Mouse (Mus musculus): ENCODE measurements around the gene Arel1. TPM values are rescaled to one million over a fixed set of nuclear protein-coding genes. Genes with fewer than 3 reads are reported as not detected.
A peak's percentile ranks its signal among the peaks of the same experiment; 100 is the strongest.

Arel1 gene
- polyA plus RNA-seq, 1 experiment from 2014 or later: 32.6 TPM

DNA sequence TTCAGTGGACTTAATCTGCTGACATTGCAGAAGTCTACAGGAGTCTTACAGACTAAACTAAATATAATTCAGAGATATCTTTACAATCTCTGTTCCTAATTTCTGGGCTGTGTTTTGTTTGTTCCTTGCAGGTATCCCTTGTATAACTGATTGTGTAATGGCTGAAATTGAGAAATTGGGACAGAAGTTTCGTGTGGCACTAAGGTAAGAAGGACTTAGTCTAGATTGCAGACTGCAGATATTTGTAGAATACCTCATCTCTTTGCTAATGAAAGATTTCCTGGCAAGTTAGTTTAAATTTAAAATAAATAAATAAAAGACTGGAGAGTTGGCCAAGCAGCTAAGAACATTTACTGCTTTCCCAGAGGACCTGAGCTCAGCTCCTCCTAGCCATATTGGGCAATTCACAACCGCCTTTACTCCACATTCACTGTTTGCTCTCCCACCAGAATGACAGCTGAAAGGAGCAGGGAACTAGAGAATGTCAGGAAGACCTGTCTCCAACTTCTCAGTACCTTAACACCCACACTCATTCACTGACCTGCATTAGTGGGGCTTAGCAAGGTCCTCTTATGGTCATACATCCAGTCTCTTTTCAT lies 8.7 kb upstream of the Arel1 start:
- ATAC-seq (ENCODE audit: low FRiP score): no peak
- H3K4me3 ChIP-seq: no peak overlapping the region
- no peaks in the 10 kb centered on the region for H3K4me1 ChIP-seq (replicated peaks)
- WGBS: 92% methylated on average over 2 of the region's 2 CpGs
- H3K36me3 ChIP-seq: peaks cover 89% of the 10 kb centered on the region
- H3K9me3 ChIP-seq: no peaks in the 10 kb centered on the region
- H3K9ac ChIP-seq: no peak overlapping the region
- no peak overlapping the region for H3K27ac ChIP-seq
- no peaks in the 10 kb centered on the region for H3K27me3 ChIP-seq
- H3K4me2 ChIP-seq: no peak overlapping the region

DNA sequence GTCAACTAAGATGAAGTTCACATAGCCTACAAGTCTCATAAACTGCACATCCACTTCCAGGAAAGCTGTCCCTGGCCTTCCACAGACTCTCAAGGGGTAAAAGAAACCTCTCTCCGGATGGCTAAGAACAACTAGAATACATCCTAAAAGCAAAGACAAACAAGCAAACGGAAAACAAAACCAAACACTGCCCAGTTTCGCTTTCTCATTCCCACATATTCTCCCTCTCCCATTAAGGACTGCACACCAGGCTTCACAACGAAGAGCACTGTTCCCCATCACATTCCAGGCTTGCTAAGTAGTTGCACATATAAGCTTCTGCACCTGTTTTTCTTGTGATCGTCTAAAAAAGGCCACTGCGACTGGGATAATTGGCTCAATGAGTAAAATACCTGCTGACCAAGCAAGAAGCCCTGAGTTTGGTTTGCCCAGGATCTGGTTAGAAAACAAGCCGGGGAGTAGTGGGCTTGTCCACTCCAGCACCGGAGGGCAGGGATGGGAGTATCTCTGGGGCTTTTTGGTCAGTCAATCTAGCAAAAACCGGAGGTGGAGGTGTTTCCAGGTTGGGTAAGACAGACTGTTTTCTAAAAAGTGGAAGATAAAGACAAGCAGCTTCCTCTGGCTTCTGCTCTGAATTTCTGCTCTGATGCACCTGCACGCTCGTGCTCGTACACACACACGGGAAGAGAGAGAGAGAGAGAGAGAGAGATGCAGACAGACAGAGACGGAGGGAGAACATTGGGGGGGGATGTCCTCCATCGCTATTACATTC lies 858 bp downstream of the Arel1 start:
- WGBS: 32% methylated on average over 15 of the region's 15 CpGs
- Histone ChIP-seq H3K27me3 (no peaks in the 10 kb centered on the region), H3K36me3 (peaks cover 20% of the 10 kb centered on the region), H3K4me2 (peak overlapping the region; percentile 98), H3K4me1 (replicated peaks) (peaks cover 28% of the 10 kb centered on the region), H3K27ac (peak overlapping the region; percentile 76; the same call in 1 of the 2 replicates), H3K4me3 (peak overlapping the region; percentile 89), H3K9me3 (no peaks in the 10 kb centered on the region), H3K9ac (peak overlapping the region; percentile 90)
- ATAC-seq (ENCODE audit: low FRiP score): no peak

DNA sequence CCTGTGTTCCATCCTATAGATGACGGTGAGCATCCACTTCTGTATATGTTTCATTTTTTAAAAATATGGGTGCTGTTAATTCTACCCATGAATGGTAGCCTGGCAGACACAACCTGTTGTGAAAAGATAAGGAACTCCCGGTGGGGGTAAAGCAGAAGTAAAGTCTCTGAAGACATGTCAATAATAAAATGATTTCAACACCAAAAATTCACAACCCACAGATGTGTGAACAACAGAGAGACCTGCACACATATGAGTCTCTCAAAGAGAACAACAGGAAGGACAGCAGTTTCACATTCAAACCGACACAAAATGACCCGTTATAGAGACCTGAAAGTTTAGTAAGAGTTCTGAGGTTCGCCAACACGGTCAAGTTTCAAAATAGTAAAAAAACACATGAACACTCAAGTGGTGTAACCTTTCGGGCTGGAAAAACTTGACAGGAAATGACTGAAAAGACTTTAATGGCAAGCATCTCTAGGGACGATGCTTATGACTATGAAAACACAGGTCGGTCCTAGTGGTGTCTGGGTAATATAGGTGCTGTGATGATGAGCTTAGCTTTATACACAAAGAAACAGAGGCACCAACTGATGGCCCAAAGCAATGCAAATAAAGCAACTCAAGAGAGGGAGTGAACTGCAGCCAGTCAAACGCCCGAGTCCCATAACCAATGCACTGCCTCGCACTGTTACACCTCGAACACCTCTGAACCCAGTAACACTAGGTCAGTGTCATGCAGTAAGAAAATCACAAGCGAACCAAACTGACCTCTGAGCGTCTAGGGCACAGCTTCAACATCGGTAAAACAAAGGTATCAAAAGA lies 1.7 kb downstream of the Arel1 start:
- Histone ChIP-seq H3K27me3 (no peaks in the 10 kb centered on the region), H3K9ac (peak overlapping the region; percentile 90), H3K4me3 (peak overlapping the region; percentile 89), H3K4me2 (peak overlapping the region; percentile 98), H3K36me3 (peaks cover 15% of the 10 kb centered on the region), H3K9me3 (no peaks in the 10 kb centered on the region), H3K27ac (no peak overlapping the region), H3K4me1 (replicated peaks) (peaks cover 28% of the 10 kb centered on the region)
- no peak for ATAC-seq (ENCODE audit: low FRiP score)
- WGBS: 87% methylated on average over 16 of the region's 16 CpGs

DNA sequence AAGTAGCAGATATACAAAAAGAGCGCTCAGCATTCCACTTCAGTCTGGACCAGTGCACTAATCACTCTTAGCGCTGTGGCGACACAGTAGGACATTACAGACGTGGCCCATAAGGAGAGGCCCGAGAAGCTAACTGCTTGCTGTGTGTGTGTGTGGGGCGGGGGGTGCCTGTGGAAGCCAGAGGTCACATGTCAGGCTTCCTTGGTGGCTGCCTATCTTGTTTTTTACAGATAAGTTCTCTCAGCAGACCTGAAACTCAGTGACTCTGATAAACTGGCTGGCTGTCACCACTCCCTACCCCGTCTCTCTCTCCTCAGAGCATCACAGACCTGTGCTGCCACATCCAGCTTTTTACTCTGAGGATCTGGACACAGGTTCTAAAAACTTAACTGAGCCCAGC lies 8.1 kb downstream of the Arel1 start:
- ATAC-seq (ENCODE audit: low FRiP score): no peak

DNA sequence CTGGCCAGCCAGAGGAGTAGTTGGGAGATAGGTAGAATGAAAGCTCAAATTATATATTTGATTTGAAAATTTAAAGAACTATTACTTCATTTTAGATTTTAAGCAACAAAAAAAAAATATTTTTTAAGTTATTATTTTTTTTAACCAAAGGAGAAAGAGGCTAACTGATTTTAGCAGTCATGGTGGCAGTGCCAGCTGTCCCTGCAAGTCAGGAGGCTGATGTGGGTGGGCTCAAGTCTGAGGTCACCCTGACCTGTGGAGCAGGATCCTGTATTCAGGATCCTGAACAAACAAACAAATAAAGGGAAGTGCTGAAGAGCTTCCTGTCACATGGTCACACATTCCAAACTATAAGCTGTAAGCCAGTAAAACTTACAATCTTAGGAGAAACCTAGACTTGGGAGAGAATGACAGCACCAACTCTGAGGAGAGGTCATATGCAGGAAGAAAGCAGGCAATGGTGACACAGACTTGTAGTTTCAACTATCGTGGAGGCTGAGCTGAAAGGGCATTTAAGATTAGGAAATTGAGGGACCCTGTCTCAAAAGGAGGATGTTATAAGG lies 11.8 kb downstream of the Arel1 start:
- Histone ChIP-seq H3K27me3 (no peaks in the 10 kb centered on the region), H3K4me2 (no peak overlapping the region), H3K4me3 (no peak overlapping the region), H3K9ac (no peak overlapping the region), H3K36me3 (peaks cover 39% of the 10 kb centered on the region), H3K9me3 (no peaks in the 10 kb centered on the region), H3K27ac (no peak overlapping the region), H3K4me1 (replicated peaks) (no peaks in the 10 kb centered on the region)
- WGBS: 89% methylated on average over 1 of the region's 1 CpGs
- ATAC-seq (ENCODE audit: low FRiP score): no peak

More for the DNA sequence above, 8.1 kb downstream of the Arel1 start:
- Histone ChIP-seq H3K4me3 (no peak overlapping the region), H3K27me3 (no peaks in the 10 kb centered on the region), H3K4me1 (replicated peaks) (peaks cover under 1% of the 10 kb centered on the region; the same call in 1 of the 2 replicates), H3K9ac (no peak overlapping the region), H3K36me3 (peaks cover 30% of the 10 kb centered on the region), H3K27ac (no peak overlapping the region), H3K9me3 (no peaks in the 10 kb centered on the region), H3K4me2 (no peak overlapping the region)
- WGBS: 87% methylated on average over 7 of the region's 7 CpGs

DNA sequence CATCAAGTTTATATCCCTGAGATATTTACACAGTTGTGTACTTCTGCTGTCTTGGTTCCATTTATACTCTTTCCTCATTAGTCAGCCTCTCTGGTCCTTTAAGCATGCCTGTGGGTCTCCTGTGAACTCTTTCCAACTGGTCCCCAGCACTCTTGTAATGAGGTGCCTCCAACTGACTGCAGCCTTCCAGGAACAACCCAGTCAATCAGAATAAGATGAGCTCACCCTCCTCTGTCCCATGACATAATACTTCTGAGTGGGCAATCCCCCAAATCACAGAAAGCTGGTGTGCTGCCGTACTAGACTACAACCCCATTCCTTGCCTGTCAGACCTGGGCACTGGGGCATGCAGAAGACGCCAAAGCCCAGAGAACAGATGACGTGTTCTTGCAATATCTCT lies 14.4 kb downstream of the Arel1 start:
- no peaks in the 10 kb centered on the region for H3K9me3 ChIP-seq
- H3K36me3 ChIP-seq: peaks cover 30% of the 10 kb centered on the region
- ATAC-seq (ENCODE audit: low FRiP score): no peak
- no peak overlapping the region for H3K4me3 ChIP-seq
- H3K4me1 ChIP-seq (replicated peaks): no peaks in the 10 kb centered on the region
- H3K27ac ChIP-seq: no peak overlapping the region
- H3K9ac ChIP-seq: no peak overlapping the region
- H3K27me3 ChIP-seq: no peaks in the 10 kb centered on the region
- H3K4me2 ChIP-seq: no peak overlapping the region
- WGBS: 99% methylated on average over 3 of the region's 3 CpGs

DNA sequence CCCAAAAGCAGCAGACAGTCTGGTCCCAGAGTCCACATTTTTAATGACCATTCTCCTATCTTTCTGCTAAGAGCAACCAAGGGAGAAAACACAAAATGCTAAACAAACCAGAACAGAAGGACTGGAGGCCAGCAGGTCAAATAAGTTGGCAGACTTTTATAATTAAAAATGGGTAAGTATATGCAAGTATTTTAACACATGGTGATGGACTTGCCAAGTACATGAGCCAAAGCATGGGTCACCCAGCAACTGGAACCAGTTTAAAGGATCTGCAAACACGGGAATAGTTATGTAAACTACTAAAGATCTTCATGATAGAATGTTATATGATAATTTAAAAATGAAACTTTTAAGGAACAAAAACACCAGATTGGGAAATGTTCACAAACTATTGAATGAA lies 18.3 kb downstream of the Arel1 start:
- peaks cover 44% of the 10 kb centered on the region for H3K36me3 ChIP-seq
- no peak overlapping the region for H3K27ac ChIP-seq
- no peaks in the 10 kb centered on the region for H3K4me1 ChIP-seq (replicated peaks)
- ATAC-seq (ENCODE audit: low FRiP score): no peak
- no peaks in the 10 kb centered on the region for H3K27me3 ChIP-seq
- WGBS: 80% methylated on average over 1 of the region's 1 CpGs
- no peak overlapping the region for H3K9ac ChIP-seq
- H3K9me3 ChIP-seq: no peaks in the 10 kb centered on the region
- H3K4me3 ChIP-seq: no peak overlapping the region
- H3K4me2 ChIP-seq: no peak overlapping the region

DNA sequence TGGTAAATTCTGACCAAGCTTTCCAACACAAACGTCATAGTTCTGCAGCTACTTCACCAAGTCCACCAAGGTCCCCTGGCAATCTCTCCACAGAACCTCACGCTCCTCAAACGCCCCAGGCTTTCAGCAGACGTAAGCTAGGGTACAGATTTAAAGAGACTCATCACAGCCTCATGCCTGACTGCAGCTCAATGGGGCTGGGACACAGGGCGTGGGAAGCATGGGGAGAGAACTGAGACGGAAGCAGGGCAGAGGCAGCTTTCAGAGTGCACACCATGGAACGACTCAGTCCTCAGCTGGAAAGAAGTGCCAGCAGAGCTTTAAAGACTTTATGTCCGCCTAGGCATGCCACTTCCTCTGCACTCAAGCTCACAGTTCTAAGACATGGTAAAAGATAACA lies 19.2 kb downstream of the Arel1 start:
- Histone ChIP-seq H3K9me3 (no peaks in the 10 kb centered on the region), H3K4me2 (no peak overlapping the region), H3K9ac (no peak overlapping the region), H3K4me1 (replicated peaks) (no peaks in the 10 kb centered on the region), H3K27me3 (no peaks in the 10 kb centered on the region), H3K27ac (no peak overlapping the region), H3K36me3 (peaks cover 51% of the 10 kb centered on the region), H3K4me3 (no peak overlapping the region)
- no peak for ATAC-seq (ENCODE audit: low FRiP score)
- WGBS: 39% methylated on average over 8 of the region's 8 CpGs

DNA sequence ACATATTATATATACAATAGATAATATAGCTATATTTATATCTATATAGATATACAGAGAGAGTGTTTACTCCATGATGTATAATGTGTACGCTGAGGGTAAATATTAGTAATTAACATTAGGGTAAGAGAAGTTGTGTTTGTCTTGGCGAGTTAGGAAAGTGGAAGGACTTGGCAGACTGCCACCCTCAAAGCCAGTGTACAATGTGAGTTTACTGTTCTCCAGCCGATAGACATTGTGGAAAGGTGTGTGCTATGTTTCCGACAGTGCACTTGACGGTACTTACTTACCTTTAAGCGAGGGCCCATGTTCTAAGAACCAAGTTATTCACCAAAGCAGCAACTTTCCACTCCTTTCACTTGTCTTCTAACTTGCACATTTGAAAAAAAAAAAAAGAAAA lies 19.9 kb downstream of the Arel1 start:
- no peak overlapping the region for H3K4me2 ChIP-seq
- no peak overlapping the region for H3K9ac ChIP-seq
- H3K27me3 ChIP-seq: no peaks in the 10 kb centered on the region
- WGBS: 91% methylated on average over 6 of the region's 6 CpGs
- peaks cover 50% of the 10 kb centered on the region for H3K36me3 ChIP-seq
- no peak overlapping the region for H3K4me3 ChIP-seq
- ATAC-seq (ENCODE audit: low FRiP score): no peak
- H3K27ac ChIP-seq: no peak overlapping the region
- no peaks in the 10 kb centered on the region for H3K4me1 ChIP-seq (replicated peaks)
- no peaks in the 10 kb centered on the region for H3K9me3 ChIP-seq

DNA sequence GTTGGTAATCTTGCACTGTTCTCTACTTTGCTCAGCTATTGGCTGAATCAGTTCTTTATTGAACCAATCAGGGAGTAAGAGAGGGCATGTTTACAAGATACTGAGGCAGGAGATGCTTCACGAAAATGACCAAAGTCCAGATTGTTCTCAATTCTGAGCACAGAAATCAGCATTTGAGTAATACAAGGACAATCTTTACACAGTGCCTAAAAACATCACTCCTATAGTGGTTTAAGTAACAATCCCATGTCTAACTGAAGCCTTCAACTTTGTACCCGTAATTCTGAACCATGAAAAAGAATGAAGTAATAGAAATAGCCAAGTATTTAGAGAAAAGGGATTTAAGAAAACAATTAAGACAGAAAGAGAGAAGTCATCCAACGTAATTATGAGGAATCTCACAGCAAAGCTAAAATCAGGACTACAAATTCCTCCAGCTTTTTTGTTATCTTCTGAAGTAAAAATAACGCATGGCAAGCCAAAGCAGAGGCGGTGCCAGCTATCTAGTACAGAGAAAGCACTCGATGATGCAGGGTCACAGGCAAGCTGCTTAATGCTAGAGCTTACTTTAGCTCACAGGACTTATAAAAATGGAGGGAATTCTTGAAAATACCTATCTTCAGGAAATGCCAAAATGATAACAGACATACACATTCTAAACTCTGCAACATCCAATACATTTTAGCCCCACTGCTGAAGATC lies 22.0 kb downstream of the Arel1 start:
- no peak overlapping the region for H3K9ac ChIP-seq
- no peak overlapping the region for H3K4me3 ChIP-seq
- no peak overlapping the region for H3K4me2 ChIP-seq
- H3K27ac ChIP-seq: no peak overlapping the region
- ATAC-seq (ENCODE audit: low FRiP score): no peak
- no peaks in the 10 kb centered on the region for H3K27me3 ChIP-seq
- H3K9me3 ChIP-seq: no peaks in the 10 kb centered on the region
- peaks cover 63% of the 10 kb centered on the region for H3K36me3 ChIP-seq
- H3K4me1 ChIP-seq (replicated peaks): no peaks in the 10 kb centered on the region
- WGBS: 95% methylated on average over 6 of the region's 6 CpGs

DNA sequence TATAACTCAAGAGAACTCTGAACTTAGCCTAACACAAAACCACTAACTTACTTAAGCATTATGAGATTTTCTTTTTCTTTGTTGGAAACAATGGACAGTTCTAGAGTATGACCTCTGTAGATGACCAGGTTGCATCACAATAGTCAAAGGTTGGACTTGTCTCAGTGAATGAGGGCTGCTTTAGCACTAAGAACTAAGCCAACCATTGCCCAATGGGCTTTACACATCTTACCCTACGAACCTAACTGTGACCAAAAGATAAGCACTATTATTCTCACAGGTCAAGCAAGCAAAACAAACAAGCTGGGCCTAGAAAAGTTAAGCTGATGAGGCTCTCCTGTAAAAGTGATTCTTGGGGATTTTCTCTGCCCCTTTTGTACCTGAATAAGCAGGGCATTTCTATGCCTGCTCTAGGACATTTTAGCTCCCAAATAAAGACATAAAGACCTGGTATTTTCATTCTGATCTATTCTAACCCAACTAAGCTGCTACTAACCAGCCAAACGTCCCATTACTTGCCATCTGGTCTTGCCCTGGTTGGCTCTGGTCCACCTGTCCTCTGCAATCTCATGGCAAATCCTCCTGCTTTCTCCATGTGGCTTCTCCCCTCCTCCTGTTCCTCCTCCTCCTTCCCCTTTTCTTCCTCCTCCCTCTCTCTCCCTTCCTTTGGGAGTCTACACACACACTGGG lies 22.7 kb downstream of the Arel1 start:
- H3K4me2 ChIP-seq: no peak overlapping the region
- H3K4me3 ChIP-seq: no peak overlapping the region
- no peak overlapping the region for H3K9ac ChIP-seq
- H3K27ac ChIP-seq: no peak overlapping the region
- 89% methylated on average over 2 of the region's 2 CpGs for WGBS
- no peak for ATAC-seq (ENCODE audit: low FRiP score)
- H3K9me3 ChIP-seq: no peaks in the 10 kb centered on the region
- no peaks in the 10 kb centered on the region for H3K4me1 ChIP-seq (replicated peaks)
- no peaks in the 10 kb centered on the region for H3K27me3 ChIP-seq
- peaks cover 66% of the 10 kb centered on the region for H3K36me3 ChIP-seq

Measured in hindbrain, embryonic 13.5 days (tissue).